Comparison of ENCODE assay signal across 8 mouse cellular contexts in genomic region chr7:98489131-98489530, GRCm38 (mm10). TPM values are rescaled to one million over a fixed set of nuclear protein-coding genes. Genes with fewer than 3 reads are reported as not detected.
DNase-seq lines count a peak whose midpoint lies in the region; ATAC-seq lines count a peak whose summit lies in the region.

Gene Lrrc32 (plus strand): TSS chr7:98489283.

- no peaks in the 10 kb centered on the region for H3K36me3 ChIP-seq in forebrain, embryonic 10.5 days (replicated peaks)
- H3K36me3 ChIP-seq in hindbrain, embryonic 15.5 days = no peaks in the 10 kb centered on the region
- no peaks in the 10 kb centered on the region for H3K36me3 ChIP-seq in midbrain, embryonic 13.5 days

- peaks cover 29% of the 10 kb centered on the region for H3K4me1 ChIP-seq in forebrain, embryonic 10.5 days
- H3K4me1 ChIP-seq in hindbrain, embryonic 15.5 days (replicated peaks) = peaks cover 14% of the 10 kb centered on the region; the same call in 1 of the 2 replicates
- peaks cover 15% of the 10 kb centered on the region for H3K4me1 ChIP-seq in midbrain, embryonic 13.5 days (replicated peaks)

- no peaks in the 10 kb centered on the region for H3K9me3 ChIP-seq in forebrain, embryonic 10.5 days
- no peaks in the 10 kb centered on the region for H3K9me3 ChIP-seq in hindbrain, embryonic 15.5 days
- H3K9me3 ChIP-seq in midbrain, embryonic 13.5 days = no peaks in the 10 kb centered on the region

- intact Hi-C loops in left cerebral cortex, postnatal 25 days (cut with DNase I) = loop anchor here (10.0 kb wide), 2 partner anchors 216 to 346 kb away; partner anchors contain the start of genes Thap12 and Wnt11

- DNase-seq in thymus, postnatal 14 days = peak; percentile 49
- no peak for DNase-seq in thymus, adult 18-20 months
- DNase-seq in forebrain, embryonic 10.5 days (ENCODE audit: extremely low spot score, low spot score) = no peak
- DNase-seq in ovary, adult 18-20 months (ENCODE audit: low spot score) = no peak
- no peak for DNase-seq in ovary, postnatal 14 days (ENCODE audit: low spot score)
- DNase-seq in left cerebral cortex, postnatal 25 days (ENCODE audit: low spot score in 2 of 2) = no peak

- H3K4me3 ChIP-seq in forebrain, embryonic 10.5 days = peak within 1 kb of the TSS; percentile 56
- H3K4me3 ChIP-seq in hindbrain, embryonic 15.5 days = peak within 1 kb of the TSS; percentile 55
- H3K4me3 ChIP-seq in midbrain, embryonic 13.5 days (replicated peaks) = peak within 1 kb of the TSS; percentile 41

- H3K9ac ChIP-seq in hindbrain, embryonic 15.5 days = peak within 1 kb of the TSS; percentile 47
- peak within 1 kb of the TSS; percentile 66 for H3K9ac ChIP-seq in midbrain, embryonic 13.5 days (replicated peaks)

- peak within 1 kb of the TSS; percentile 94 for H3K4me2 ChIP-seq in hindbrain, embryonic 15.5 days
- H3K4me2 ChIP-seq in midbrain, embryonic 13.5 days (replicated peaks) = peak within 1 kb of the TSS; percentile 57

- H3K27ac ChIP-seq in forebrain, embryonic 10.5 days = peak within 1 kb of the TSS; percentile 80
- no peak within 1 kb of the TSS for H3K27ac ChIP-seq in hindbrain, embryonic 15.5 days (replicated peaks)
- H3K27ac ChIP-seq in midbrain, embryonic 13.5 days = no peak within 1 kb of the TSS

- 58% methylated on average over 6 of the region's 6 CpGs for WGBS in forebrain, embryonic 10.5 days
- 50% methylated on average over 6 of the region's 6 CpGs for WGBS in hindbrain, embryonic 15.5 days
- WGBS in midbrain, embryonic 13.5 days = 47% methylated on average over 6 of the region's 6 CpGs

- H3K27me3 ChIP-seq in forebrain, embryonic 10.5 days (ENCODE audit: poor library complexity, severe bottlenecking) = peaks cover 55% of the 10 kb centered on the region
- H3K27me3 ChIP-seq in hindbrain, embryonic 15.5 days = no peaks in the 10 kb centered on the region
- peaks cover 30% of the 10 kb centered on the region for H3K27me3 ChIP-seq in midbrain, embryonic 13.5 days

- peak; percentile 7; the same call in 1 of the 2 replicates for ATAC-seq in hindbrain, embryonic 15.5 days (ENCODE audit: low FRiP score, low read depth)
- ATAC-seq in midbrain, embryonic 13.5 days = peak; percentile 47

RNA-seq across cellular contexts. Expression of gene Lrrc32, which starts in this region (rescaled TPM):
- 4.7 and 4.8 TPM in 2 replicates for polyA plus RNA-seq in forebrain, embryonic 10.5 days (2016; fragmentation: Nextera tagmentation; extraction: Ambion mirVana)
- 4.6 and 5.6 TPM in 2 replicates for polyA plus RNA-seq in hindbrain, embryonic 15.5 days (2015; fragmentation: Nextera tagmentation; extraction: Ambion mirVana)
- 2.7 and 3.8 TPM in 2 replicates for polyA plus RNA-seq in midbrain, embryonic 13.5 days (2015; fragmentation: Nextera tagmentation; extraction: Ambion mirVana)
- 1 to 10 TPM; 7.0 to 7.2 TPM for total RNA-seq in left cerebral cortex, postnatal 25 days (2021)
